Mouse (Mus musculus): Measurements from ENCODE around the gene Pabpc6.

Pabpc6 gene

GRCm38 (mm10) chr17:9669283-9669905, at the start of gene Pabpc6:
Gene Pabpc6 (minus strand): TSS chr17:9669717.
- DNase-seq (ENCODE audit: low spot score), result no peak

- no peak for DNase-seq (ENCODE audit: low spot score)
Observed at GRCm38 (mm10) chr17:9710910-9711309, 41.4 kb upstream of the Pabpc6 start.

DNA sequence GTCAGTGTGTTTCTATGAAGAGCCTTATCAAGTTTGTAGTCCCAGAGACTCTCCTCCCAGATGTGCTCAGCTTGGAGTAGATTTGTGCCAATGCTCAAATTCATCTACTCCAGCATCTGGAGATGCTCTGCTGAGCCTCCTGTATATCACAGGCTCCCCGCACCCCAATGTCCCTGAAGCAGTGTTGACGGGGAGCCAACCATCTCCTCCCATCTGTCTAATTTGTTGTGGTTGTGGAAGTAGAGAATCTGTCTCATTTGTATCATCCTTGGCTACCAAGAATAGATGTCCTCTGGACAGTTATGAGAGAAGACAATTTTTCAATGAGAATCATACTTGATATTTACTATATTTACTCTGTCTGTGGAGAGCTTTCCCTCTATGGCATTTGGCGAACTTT, 39.4 kb upstream of the Pabpc6 start:
- DNase-seq (ENCODE audit: low spot score), result no peak

DNA sequence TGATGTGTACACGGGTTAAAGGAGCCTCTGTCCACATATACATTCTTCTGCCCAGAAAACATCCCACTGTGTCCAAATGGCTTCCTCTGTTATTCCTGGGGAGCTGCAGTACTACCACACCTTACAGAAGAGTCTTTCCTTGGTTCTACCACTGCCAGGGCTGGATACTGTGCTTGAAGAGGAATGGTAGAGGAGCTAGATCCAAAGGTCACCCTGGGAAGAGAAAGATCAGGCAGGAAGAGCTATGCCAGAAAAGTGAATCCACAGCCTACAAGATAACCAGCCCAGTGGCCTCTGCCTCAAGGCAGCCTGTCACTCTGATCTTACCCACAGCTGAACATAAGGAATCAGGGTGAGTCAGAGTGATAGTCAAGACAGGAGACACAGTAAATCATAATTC, 37.8 kb upstream of the Pabpc6 start:
- no peak for DNase-seq (ENCODE audit: low spot score)

DNA sequence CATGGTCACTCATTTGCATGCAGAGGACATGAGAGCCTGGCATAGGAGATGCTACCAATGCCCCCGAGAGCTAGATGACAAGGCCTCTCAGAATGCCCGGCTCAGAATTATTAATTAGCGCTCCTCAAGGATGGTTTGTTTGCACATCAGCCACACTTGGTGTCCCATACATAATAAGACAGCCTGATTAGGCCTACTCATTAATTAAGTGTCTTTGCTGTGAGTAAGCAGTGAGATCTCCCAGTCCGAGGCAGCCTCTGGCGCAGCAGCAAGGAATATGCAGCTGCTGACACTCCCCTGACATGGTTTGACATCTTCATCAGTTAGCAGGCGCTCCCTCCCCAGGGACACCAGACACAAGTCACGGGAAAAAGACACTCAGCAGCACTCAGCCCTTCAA, 28.2 kb upstream of the Pabpc6 start:
- no peak for DNase-seq (ENCODE audit: low spot score)

- no peak for DNase-seq (ENCODE audit: low spot score)
Observed at GRCm38 (mm10) chr17:9691251-9691650, 21.7 kb upstream of the Pabpc6 start.

DNA sequence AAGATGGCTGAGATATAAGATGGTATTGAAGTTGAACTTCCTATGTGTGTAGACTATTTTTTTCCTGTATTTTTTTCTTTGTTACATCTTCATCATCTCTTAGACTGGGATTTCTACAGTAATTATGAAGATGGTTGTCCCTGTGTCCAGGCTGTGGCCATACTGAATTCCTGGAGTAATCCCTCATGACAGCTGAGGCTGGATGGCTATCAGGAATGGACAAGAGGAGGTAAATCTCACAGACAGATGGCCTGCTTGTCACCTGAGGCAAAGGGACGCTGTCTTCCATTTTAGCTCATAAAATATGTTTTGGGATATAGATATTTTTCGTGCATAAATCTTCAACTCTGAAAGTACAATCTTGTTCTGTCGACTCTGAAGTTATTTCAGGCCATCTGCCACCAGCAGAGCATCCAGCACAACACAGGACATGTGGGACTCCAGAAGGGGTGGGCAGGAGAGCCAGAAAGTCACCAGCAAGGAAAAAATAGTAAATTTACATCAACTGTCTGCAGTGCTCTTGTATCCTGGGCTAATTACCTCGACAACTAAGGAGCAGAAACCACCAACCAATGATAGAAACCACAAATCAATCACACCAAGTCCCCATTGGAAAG, 14.1 kb upstream of the Pabpc6 start:
- DNase-seq (ENCODE audit: low spot score), result no peak

- DNase-seq (ENCODE audit: low spot score), result no peak
Observed at GRCm38 (mm10) chr17:9680741-9681140, 11.2 kb upstream of the Pabpc6 start.

GRCm38 (mm10) chr17:9675175-9675789, 5.8 kb upstream of the Pabpc6 start:
- DNase-seq (ENCODE audit: low spot score), result no peak

GRCm38 (mm10) chr17:9667955-9668354, 1.6 kb downstream of the Pabpc6 start:
- no peak for DNase-seq (ENCODE audit: low spot score)

DNA sequence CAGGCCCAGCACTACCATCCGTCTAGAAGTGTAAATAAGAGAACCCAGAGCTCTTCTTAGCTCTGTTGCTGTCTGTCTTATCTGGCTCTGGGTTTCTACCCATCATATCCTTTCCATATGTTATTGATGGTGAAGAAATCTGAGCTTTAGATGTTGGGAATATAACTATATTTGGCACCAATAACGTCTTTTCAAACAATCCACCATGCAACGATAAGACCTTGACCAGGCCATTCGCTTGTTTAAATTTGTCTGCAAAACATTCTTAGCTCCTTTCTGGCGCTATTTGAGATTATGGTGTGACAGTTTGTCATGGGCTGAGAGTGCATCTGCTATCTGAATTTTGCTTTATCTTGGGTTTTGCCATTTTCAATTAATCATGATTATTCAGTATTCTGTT, 10.9 kb downstream of the Pabpc6 start:
- no peak for DNase-seq (ENCODE audit: low spot score)

DNA sequence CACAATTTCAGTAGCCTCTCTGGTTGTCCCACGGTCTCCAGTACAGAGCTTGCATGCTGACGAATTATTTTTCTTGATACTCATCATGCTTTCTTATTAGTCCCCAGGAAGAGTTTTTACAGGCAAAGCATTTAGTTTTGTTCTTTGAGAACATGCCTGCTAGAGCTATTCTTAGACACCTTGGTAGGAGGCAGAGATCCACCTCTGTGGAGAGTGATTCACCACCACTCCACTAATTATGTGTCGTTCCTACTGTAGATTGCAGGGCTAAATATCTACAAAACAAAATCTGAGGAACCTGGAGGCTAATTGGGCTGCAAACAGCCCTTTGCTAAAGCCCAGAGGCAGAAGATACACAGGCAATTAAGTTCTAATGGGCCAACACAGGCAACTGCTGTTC, 15.4 kb downstream of the Pabpc6 start:
- no peak for DNase-seq (ENCODE audit: low spot score)

DNA sequence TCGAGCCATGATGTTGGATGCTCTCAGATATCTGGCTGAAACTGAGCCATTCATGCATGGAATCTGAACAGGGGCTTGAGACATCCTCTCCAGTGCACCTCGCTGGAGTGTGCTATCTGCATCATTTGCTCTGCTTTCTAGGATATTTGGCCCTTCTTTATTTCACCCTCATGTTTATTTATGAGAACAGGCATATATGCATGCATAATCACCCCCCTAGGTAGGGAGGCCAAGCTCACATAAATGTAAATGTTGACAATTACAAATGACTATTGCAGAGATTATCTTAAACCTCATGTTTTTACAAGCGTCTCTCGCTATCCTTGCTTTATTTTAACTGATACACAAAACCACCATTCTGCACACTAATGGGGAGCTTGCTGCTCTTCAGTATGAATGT, 21.9 kb downstream of the Pabpc6 start:
- DNase-seq (ENCODE audit: low spot score), result no peak

GRCm38 (mm10) chr17:9643657-9644180, 25.8 kb downstream of the Pabpc6 start:
- no peak for DNase-seq (ENCODE audit: low spot score)

DNA sequence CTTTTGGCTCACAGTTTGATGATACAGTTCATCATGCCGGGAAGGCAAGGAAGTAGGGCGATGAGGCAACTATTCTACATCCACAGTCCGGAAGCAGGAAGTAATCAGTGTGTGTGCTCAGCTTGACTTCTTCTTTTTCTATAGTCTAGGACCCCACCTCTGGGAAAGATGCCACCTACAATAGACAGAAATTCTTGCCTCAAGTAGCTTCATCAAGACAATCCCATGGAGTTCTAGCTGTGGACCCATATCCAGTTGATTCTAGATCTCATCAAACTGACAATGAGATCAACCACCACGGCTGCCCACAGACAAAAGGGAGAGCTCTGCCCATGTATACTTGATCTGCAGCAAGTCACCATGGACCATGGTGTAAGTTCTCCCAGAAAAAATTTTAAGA, 32.5 kb downstream of the Pabpc6 start:
- DNase-seq (ENCODE audit: low spot score), result no peak

GRCm38 (mm10) chr17:9632579-9633252, 36.8 kb downstream of the Pabpc6 start:
- no peak for DNase-seq (ENCODE audit: low spot score)

DNA sequence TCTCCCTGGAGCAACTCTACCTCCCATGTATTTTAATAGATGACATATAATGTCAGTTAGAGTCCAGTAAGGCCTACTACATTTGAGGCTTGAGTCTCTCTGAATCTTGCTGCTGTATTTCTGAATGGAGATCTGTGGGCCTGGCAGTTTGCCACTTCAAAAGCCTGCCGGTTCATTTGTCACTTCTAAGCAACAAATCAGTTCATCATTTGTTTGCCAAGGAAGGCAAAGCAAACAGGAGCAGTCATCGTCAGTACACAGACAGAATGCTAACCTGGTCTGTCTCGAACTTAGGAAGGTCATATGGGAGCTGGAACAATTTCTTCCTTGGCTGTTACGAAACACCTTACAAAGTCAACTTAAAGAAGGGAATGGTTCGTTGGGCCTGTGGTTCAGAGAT, 37.4 kb downstream of the Pabpc6 start:
- DNase-seq (ENCODE audit: low spot score), result no peak

GRCm38 (mm10) chr17:9631081-9631480, 38.4 kb downstream of the Pabpc6 start:
- DNase-seq (ENCODE audit: low spot score), result no peak

DNA sequence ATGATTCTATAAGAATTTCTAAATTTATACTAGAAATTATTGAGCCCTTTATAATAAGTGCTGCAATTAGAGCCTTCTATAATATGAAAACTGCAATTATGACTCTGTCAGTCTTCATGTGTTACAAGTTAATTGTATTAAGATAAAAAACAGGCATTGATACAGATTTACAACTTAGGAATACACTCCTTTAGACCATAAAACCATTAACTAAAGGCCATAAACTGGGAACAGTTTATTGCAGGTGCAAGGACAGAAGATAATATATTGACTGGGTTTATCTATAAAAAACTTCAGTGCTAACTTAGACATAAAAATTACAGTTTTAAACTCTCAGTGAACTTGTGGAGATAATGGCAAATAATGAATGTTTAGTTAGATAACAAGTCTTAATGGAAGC, 42.5 kb downstream of the Pabpc6 start:
- DNase-seq (ENCODE audit: low spot score), result no peak
